Mouse (Mus musculus) intestine, postnatal 0 days (tissue): ENCODE results near the gene Gm32742. TPM values are rescaled to one million over a fixed set of nuclear protein-coding genes. Genes with fewer than 3 reads are reported as not detected.

ENCODE experiments used
- ATAC-seq: fragments of 200-750 bp; cut with Nextera tagmentation; 2 replicates; pipeline ENCODE4 v1.8.0; 2017; ENCODE audit warnings: mild to moderate bottlenecking, moderate TSS enrichment, moderate library complexity
- H3K27ac ChIP-seq: fragments of 300-500 bp; sonication (generic); 2 replicates; pipeline ENCODE4 v1.5.1; 2014; ENCODE audit warnings: mild to moderate bottlenecking, low read depth, low read length, moderate library complexity
- H3K27me3 ChIP-seq: fragments of 300-500 bp; sonication (generic); replicated peaks from 2 replicates; pipeline ENCODE4 v1.6.1; 2014; ENCODE audit warnings: low read length, mixed read lengths; ENCODE audit not compliant: control insufficient read depth, insufficient read depth
- H3K36me3 ChIP-seq: fragments of 300-500 bp; sonication (generic); 2 replicates; pipeline ENCODE4 v1.6.1; 2014; ENCODE audit warnings: mild to moderate bottlenecking, moderate library complexity; ENCODE audit not compliant: control insufficient read depth, insufficient read depth
- H3K4me1 ChIP-seq: fragments of 300-500 bp; sonication (generic); replicated peaks from 2 replicates; pipeline ENCODE4 v1.6.1; 2014; ENCODE audit warnings: antibody characterized with exemption, low read length, mixed read lengths; ENCODE audit not compliant: control insufficient read depth, insufficient read depth
- H3K4me2 ChIP-seq: fragments of 300-500 bp; sonication (generic); replicated peaks from 2 replicates; pipeline ENCODE4 v1.6.1; 2014; ENCODE audit warnings: low read depth, mild to moderate bottlenecking, moderate library complexity
- H3K4me3 ChIP-seq: fragments of 300-500 bp; sonication (generic); 2 replicates; pipeline ENCODE4 v1.5.1; 2014; ENCODE audit warnings: low read depth, low read length
- H3K9ac ChIP-seq: fragments of 300-500 bp; sonication (generic); 2 replicates; pipeline ENCODE4 v1.6.1; 2014; ENCODE audit warnings: mild to moderate bottlenecking, low read depth, low read length
- H3K9me3 ChIP-seq: fragments of 300-500 bp; sonication (generic); 2 replicates; pipeline ENCODE4 v1.6.1; 2016; ENCODE audit warnings: mixed run types; ENCODE audit not compliant: control insufficient read depth
- CTCF ChIP-seq: sonication (generic); IDR thresholded peaks from 2 replicates; pipeline ENCODE4 v1.5.1; 2016; ENCODE audit warnings: low read depth, mild to moderate bottlenecking, control low read depth, antibody characterized with exemption, moderate library complexity
- WGBS: fragments of 180-500 bp; shearing (Covaris S2); extraction: QIAGEN DNeasy Blood & Tissue Kit; methylation state at CpG from one replicate; pipeline ENCODE4 v1.1.7; 2014; 5-methylcytosine and 5-hydroxymethylcytosine counted together
- polyA plus RNA-seq: library from polyadenylated mRNA; unstranded; fragments of >200 nt; fragmentation: Nextera tagmentation; extraction: Ambion mirVana; gene quantifications from 2 replicates; pipeline ENCODE4 v1.2.1, GENCODE M21; 2015

Gene Gm32742
- not detected in 2 replicates for polyA plus RNA-seq

GRCm38 (mm10) chr9:51165312-51166180, at the start of gene Gm32742:
TSS of gene Gm32742 (minus strand) at chr9:51165517.
- H3K36me3 ChIP-seq: no peaks in the 10 kb centered on the region
- no peak within 1 kb of the TSS for H3K4me3 ChIP-seq
- H3K4me2 ChIP-seq: no peak within 1 kb of the TSS
- no peak for TF ChIP-seq CTCF
- H3K9ac ChIP-seq: no peak within 1 kb of the TSS
- no peaks in the 10 kb centered on the region; the same call in 1 of the 2 replicates for H3K4me1 ChIP-seq
- peaks cover 10% of the 10 kb centered on the region; the same call in 1 of the 2 replicates for H3K27me3 ChIP-seq
- ATAC-seq: no peak
- H3K27ac ChIP-seq: no peak within 1 kb of the TSS
- H3K9me3 ChIP-seq: no peaks in the 10 kb centered on the region
- 58% methylated on average over 6 of the region's 6 CpGs for WGBS

- no peak for TF ChIP-seq CTCF
- WGBS: 89% methylated on average over 6 of the region's 6 CpGs
- Histone ChIP-seq H3K9me3 (no peaks in the 10 kb centered on the region), H3K27ac (no peak overlapping the region), H3K9ac (no peak overlapping the region), H3K4me3 (no peak overlapping the region), H3K36me3 (no peaks in the 10 kb centered on the region), H3K27me3 (no peaks in the 10 kb centered on the region), H3K4me2 (no peak overlapping the region), H3K4me1 (no peaks in the 10 kb centered on the region)
- ATAC-seq: no peak
These were observed 48.5 kb upstream of the Gm32742 start for GRCm38 (mm10) chr9:51213729-51214237.

- H3K4me2 ChIP-seq: no peak within 1 kb of the TSS
- WGBS: 79% methylated on average over 20 of the region's 20 CpGs
- H3K4me3 ChIP-seq: no peak within 1 kb of the TSS
- no peaks in the 10 kb centered on the region for H3K36me3 ChIP-seq
- no peaks in the 10 kb centered on the region for H3K9me3 ChIP-seq
- H3K9ac ChIP-seq: no peak within 1 kb of the TSS
- TF ChIP-seq CTCF: no peak
- H3K27me3 ChIP-seq: no peaks in the 10 kb centered on the region
- no peak for ATAC-seq
- H3K27ac ChIP-seq: no peak within 1 kb of the TSS
- H3K4me1 ChIP-seq: no peaks in the 10 kb centered on the region
These were observed 47.9 kb upstream of the Gm32742 start, which contains the start of gene Pou2af1 for GRCm38 (mm10) chr9:51213023-51213728. TSS of gene Pou2af1 (plus strand) at chr9:51213708.

GRCm38 (mm10) chr9:51211191-51211590, 45.9 kb upstream of the Gm32742 start:
- TF ChIP-seq CTCF: no peak
- WGBS: 48% methylated on average over 6 of the region's 6 CpGs
- no peak for ATAC-seq
- no peak overlapping the region for H3K27ac ChIP-seq
- H3K4me3 ChIP-seq: no peak overlapping the region
- H3K9me3 ChIP-seq: no peaks in the 10 kb centered on the region
- H3K4me2 ChIP-seq: no peak overlapping the region
- no peaks in the 10 kb centered on the region for H3K27me3 ChIP-seq
- no peaks in the 10 kb centered on the region for H3K4me1 ChIP-seq
- no peak overlapping the region for H3K9ac ChIP-seq
- H3K36me3 ChIP-seq: no peaks in the 10 kb centered on the region

- 94% methylated on average over 2 of the region's 2 CpGs for WGBS
- Histone ChIP-seq H3K9ac (no peak overlapping the region), H3K27me3 (no peaks in the 10 kb centered on the region), H3K4me2 (no peak overlapping the region), H3K9me3 (no peaks in the 10 kb centered on the region), H3K4me1 (no peaks in the 10 kb centered on the region), H3K27ac (no peak overlapping the region), H3K4me3 (no peak overlapping the region), H3K36me3 (no peaks in the 10 kb centered on the region)
- ATAC-seq: no peak
- TF ChIP-seq CTCF: no peak
These were observed 43.6 kb upstream of the Gm32742 start for GRCm38 (mm10) chr9:51208974-51209332.

GRCm38 (mm10) chr9:51194790-51195189, 29.5 kb upstream of the Gm32742 start:
- Histone ChIP-seq H3K36me3 (no peaks in the 10 kb centered on the region), H3K27ac (no peak overlapping the region), H3K9me3 (no peaks in the 10 kb centered on the region), H3K4me3 (no peak overlapping the region), H3K4me1 (no peaks in the 10 kb centered on the region), H3K27me3 (no peaks in the 10 kb centered on the region), H3K4me2 (no peak overlapping the region), H3K9ac (no peak overlapping the region)
- WGBS: 68% methylated on average over 4 of the region's 4 CpGs
- TF ChIP-seq CTCF: no peak
- no peak for ATAC-seq
